Mouse (Mus musculus): Measurements from ENCODE around the gene Lyplal1. TPM values are rescaled to one million over a fixed set of nuclear protein-coding genes. Genes with fewer than 3 reads are reported as not detected.

The Lyplal1 gene
- 1 to 10 TPM in 1 of 2 experiments, under 1 TPM in 1; 0.24 to 1.8 TPM for total RNA-seq (2023)

GRCm38 (mm10) chr1:186116701-186117488, at the start of gene Lyplal1:
Gene Lyplal1, minus strand, starts transcription at chr1:186117310.

Measured in neutrophil, adult 59 days (primary cell).